Mouse (Mus musculus) megakaryocyte, embryonic 14.5 days (primary cell): ENCODE data around the gene Ethe1.

Experiments
- FLI1 ChIP-seq: IDR thresholded peaks from 2 replicates; pipeline ENCODE4 v1.6.1; 2012; ENCODE audit warnings: low read length, inconsistent platforms, mixed read lengths
- GATA1 ChIP-seq: IDR thresholded peaks from 3 replicates; pipeline ENCODE4 v1.6.1; 2012; ENCODE audit warnings: mixed read lengths, low read length, inconsistent platforms, borderline replicate concordance

- no peak for TF ChIP-seq GATA1
- no peak for TF ChIP-seq FLI1
Measured at GRCm38 (mm10) chr7:24612308-24612910, 25.1 kb downstream of the Ethe1 start.
